Mouse (Mus musculus): ENCODE measurements around the gene Gpc5.

DNA sequence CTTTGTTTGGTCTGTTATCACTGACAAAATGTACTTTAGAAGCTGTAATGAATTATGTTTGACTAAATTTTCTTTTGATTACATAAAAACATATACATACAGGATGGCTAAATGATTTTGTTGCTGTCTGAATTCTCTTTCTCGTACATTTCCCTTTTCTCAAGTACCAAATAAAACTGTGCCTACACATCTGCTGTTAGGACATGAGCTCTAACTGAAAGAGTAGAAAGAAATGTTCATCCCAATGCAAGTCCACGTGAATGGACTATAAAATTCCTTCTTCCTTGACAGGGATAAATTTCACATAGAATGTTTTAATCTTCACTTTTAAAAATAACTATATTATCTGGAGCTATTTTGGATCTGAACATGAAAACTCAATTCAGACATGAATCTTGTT lies 751.8 kb downstream of the Gpc5 start:
- TF ChIP-seq CTCF (IDR thresholded peaks at IDR 0.05; ENCODE audit: low read depth) (no peak), EP300 (optimal IDR thresholded peaks at IDR 0.05) (no peak)
